Mouse (Mus musculus) midbrain, postnatal 0 days (tissue): ENCODE results near the gene Cerk. TPM values are rescaled to one million over a fixed set of nuclear protein-coding genes. Genes with fewer than 3 reads are reported as not detected.

Experiments used
- ATAC-seq: fragments of 200-750 bp; cut with Nextera tagmentation; 2 replicates; pipeline ENCODE4 v1.8.0; 2017; ENCODE audit warnings: moderate number of reproducible peaks, mild to moderate bottlenecking, moderate TSS enrichment, moderate library complexity; ENCODE audit not compliant: low FRiP score
- DNase-seq: peaks from one replicate; pipeline ENCODE4 v3.0.0-alpha.2; 2015; ENCODE audit warnings: low spot score
- H3K27ac ChIP-seq: fragments of 300-500 bp; sonication (generic); 2 replicates; pipeline ENCODE4 v1.5.1; 2014; ENCODE audit warnings: low read depth, mild to moderate bottlenecking, low read length, mixed read lengths
- H3K27me3 ChIP-seq: fragments of 300-500 bp; sonication (generic); 2 replicates; pipeline ENCODE4 v1.6.1; 2014; ENCODE audit warnings: low read length, control low read depth, mixed read lengths; ENCODE audit not compliant: insufficient read depth
- H3K36me3 ChIP-seq: fragments of 300-500 bp; sonication (generic); 2 replicates; pipeline ENCODE4 v1.6.1; 2014; ENCODE audit warnings: low read length, control low read depth, mixed read lengths; ENCODE audit not compliant: insufficient read depth
- H3K4me1 ChIP-seq: fragments of 300-500 bp; sonication (generic); 2 replicates; pipeline ENCODE4 v1.6.1; 2014; ENCODE audit warnings: mild to moderate bottlenecking, control low read depth, antibody characterized with exemption, low read length, mixed read lengths; ENCODE audit not compliant: insufficient read depth
- H3K4me2 ChIP-seq: fragments of 300-500 bp; sonication (generic); 2 replicates; pipeline ENCODE4 v1.6.1; 2014; ENCODE audit warnings: low read depth, mild to moderate bottlenecking, low read length, mixed read lengths; ENCODE audit not compliant: poor library complexity, severe bottlenecking
- H3K4me3 ChIP-seq: fragments of 300-500 bp; sonication (generic); 2 replicates; pipeline ENCODE4 v1.5.1; 2014; ENCODE audit warnings: low read depth, mild to moderate bottlenecking, low read length, moderate library complexity
- H3K9ac ChIP-seq: fragments of 300-500 bp; sonication (generic); replicated peaks from 2 replicates; pipeline ENCODE4 v1.6.1; 2014; ENCODE audit warnings: mild to moderate bottlenecking, low read length, moderate library complexity, mixed read lengths; ENCODE audit not compliant: poor library complexity, severe bottlenecking
- H3K9me3 ChIP-seq: fragments of 300-500 bp; sonication (generic); 2 replicates; pipeline ENCODE4 v1.6.1; 2016; ENCODE audit warnings: low read length, control low read depth
- CTCF ChIP-seq: IDR thresholded peaks from 2 replicates; pipeline ENCODE4 v1.5.1; 2016; ENCODE audit warnings: antibody characterized with exemption, mild to moderate bottlenecking
- WGBS: fragments of 180-500 bp; shearing (Covaris S2); extraction: QIAGEN DNeasy Blood & Tissue Kit; methylation state at CpG from one replicate; pipeline ENCODE4 v1.1.7; 2014; 5-methylcytosine and 5-hydroxymethylcytosine counted together
- polyA plus RNA-seq: library from polyadenylated mRNA; unstranded; fragments of >200 nt; fragmentation: Nextera tagmentation; extraction: Ambion mirVana; gene quantifications from 2 replicates; pipeline ENCODE4 v1.2.1, GENCODE M21; 2015
- total RNA-seq: library from RNA; depleted of rRNA; stranded (reverse); fragments of >200 nt; gene quantifications from 2 replicates; pipeline ENCODE4 v1.2.3, GENCODE M21; 2014

Gene Cerk
- total and polyA plus RNA-seq, 2 experiments from 2014 or later = 21.6 to 37.0 TPM

DNA sequence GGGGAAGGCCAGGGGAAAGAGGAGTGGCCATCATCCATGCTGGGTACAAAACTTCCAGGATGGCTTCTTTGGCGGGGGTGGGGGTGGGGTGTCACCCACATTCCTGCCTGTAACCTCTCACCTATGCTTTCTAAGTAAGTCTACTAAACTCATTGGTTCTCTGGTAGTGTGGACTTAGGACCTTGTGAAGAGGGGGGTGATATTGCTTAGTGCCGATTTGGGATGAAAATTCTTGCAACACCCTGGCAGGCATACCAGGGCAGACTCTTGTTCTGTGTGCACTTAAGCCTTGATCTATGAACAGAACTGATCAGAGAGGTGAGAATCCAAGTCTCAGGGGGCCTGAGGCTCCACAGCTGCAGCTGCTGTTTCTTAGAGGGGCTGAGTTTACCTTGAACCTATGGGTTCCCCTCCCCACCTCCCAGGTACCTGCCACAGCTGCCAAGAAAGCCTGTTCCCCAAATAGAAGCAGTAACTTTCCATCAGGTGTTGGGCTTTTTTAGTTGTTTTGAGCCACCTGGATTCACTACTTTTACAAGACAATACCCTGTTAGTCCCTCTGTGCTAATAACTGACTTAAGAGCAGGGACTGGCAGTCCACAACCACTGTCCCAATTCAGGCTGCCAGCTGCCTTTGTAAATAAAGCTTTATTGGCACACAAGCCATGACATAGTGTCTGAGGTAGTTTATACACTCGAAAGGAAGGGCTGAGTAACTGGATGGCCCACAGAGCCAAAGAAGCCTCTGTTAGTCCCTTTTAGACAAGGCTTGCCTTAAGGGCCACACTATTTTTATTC, 10.5 kb downstream of the Cerk start:
- Histone ChIP-seq H3K4me2 (no peak overlapping the region), H3K27ac (no peak overlapping the region), H3K9me3 (no peaks in the 10 kb centered on the region), H3K36me3 (no peaks in the 10 kb centered on the region), H3K9ac (no peak overlapping the region), H3K4me3 (no peak overlapping the region), H3K27me3 (no peaks in the 10 kb centered on the region), H3K4me1 (peaks cover 9% of the 10 kb centered on the region; the same call in 1 of the 2 replicates)
- ATAC-seq = no peak
- WGBS = 88% methylated on average over 3 of the region's 3 CpGs
- DNase-seq = no peak
- no peak for TF ChIP-seq CTCF

- no peak overlapping the region for H3K4me2 ChIP-seq
- 46% methylated on average over 16 of the region's 16 CpGs for WGBS
- H3K4me1 ChIP-seq = peaks cover 11% of the 10 kb centered on the region; the same call in 1 of the 2 replicates
- no peak for TF ChIP-seq CTCF
- ATAC-seq = no peak
- H3K27me3 ChIP-seq = no peaks in the 10 kb centered on the region
- no peak for DNase-seq
- H3K4me3 ChIP-seq = no peak overlapping the region
- H3K9me3 ChIP-seq = no peaks in the 10 kb centered on the region
- H3K27ac ChIP-seq = no peak overlapping the region; the same call in 1 of the 2 replicates
- H3K9ac ChIP-seq = no peak overlapping the region
- H3K36me3 ChIP-seq = no peaks in the 10 kb centered on the region
Observed at GRCm38 (mm10) chr15:86173136-86173985, 12.6 kb downstream of the Cerk start.

GRCm38 (mm10) chr15:86172526-86172925, 13.4 kb downstream of the Cerk start:
- Histone ChIP-seq H3K27ac (no peak overlapping the region; the same call in 1 of the 2 replicates), H3K4me1 (peaks cover 11% of the 10 kb centered on the region; the same call in 1 of the 2 replicates), H3K9me3 (no peaks in the 10 kb centered on the region), H3K36me3 (no peaks in the 10 kb centered on the region), H3K4me2 (no peak overlapping the region), H3K4me3 (no peak overlapping the region), H3K27me3 (no peaks in the 10 kb centered on the region), H3K9ac (no peak overlapping the region)
- 83% methylated on average over 6 of the region's 6 CpGs for WGBS
- no peak for TF ChIP-seq CTCF
- DNase-seq (no peak), ATAC-seq (no peak)

GRCm38 (mm10) chr15:86172124-86172523, 13.8 kb downstream of the Cerk start:
- Histone ChIP-seq H3K9ac (no peak overlapping the region), H3K4me3 (no peak overlapping the region), H3K4me2 (no peak overlapping the region), H3K9me3 (no peaks in the 10 kb centered on the region), H3K27ac (no peak overlapping the region; the same call in 1 of the 2 replicates), H3K27me3 (no peaks in the 10 kb centered on the region), H3K4me1 (peaks cover 11% of the 10 kb centered on the region; the same call in 1 of the 2 replicates), H3K36me3 (no peaks in the 10 kb centered on the region)
- ATAC-seq (no peak), DNase-seq (no peak)
- WGBS = 57% methylated on average over 3 of the region's 3 CpGs
- TF ChIP-seq CTCF = no peak

- DNase-seq (no peak), ATAC-seq (no peak)
- H3K36me3 ChIP-seq = no peaks in the 10 kb centered on the region
- no peaks in the 10 kb centered on the region for H3K9me3 ChIP-seq
- no peak overlapping the region for H3K4me2 ChIP-seq
- H3K4me3 ChIP-seq = no peak overlapping the region
- no peak for TF ChIP-seq CTCF
- 83% methylated on average over 12 of the region's 12 CpGs for WGBS
- no peaks in the 10 kb centered on the region for H3K27me3 ChIP-seq
- H3K27ac ChIP-seq = no peak overlapping the region
- peaks cover 11% of the 10 kb centered on the region; the same call in 1 of the 2 replicates for H3K4me1 ChIP-seq
- H3K9ac ChIP-seq = no peak overlapping the region
Observed at GRCm38 (mm10) chr15:86171316-86171715, 14.6 kb downstream of the Cerk start.

GRCm38 (mm10) chr15:86169817-86170110, 16.2 kb downstream of the Cerk start:
- no peak for TF ChIP-seq CTCF
- 82% methylated on average over 4 of the region's 4 CpGs for WGBS
- Histone ChIP-seq H3K27me3 (no peaks in the 10 kb centered on the region), H3K4me2 (no peak overlapping the region), H3K9ac (no peak overlapping the region), H3K27ac (no peak overlapping the region), H3K9me3 (no peaks in the 10 kb centered on the region), H3K4me3 (no peak overlapping the region), H3K36me3 (peaks cover 5% of the 10 kb centered on the region; the same call in 1 of the 2 replicates), H3K4me1 (peaks cover 11% of the 10 kb centered on the region; the same call in 1 of the 2 replicates)
- ATAC-seq (no peak), DNase-seq (no peak)
